Mouse (Mus musculus) intestine, embryonic 14.5 days (tissue): ENCODE results near the gene Plod3. TPM values are rescaled to one million over a fixed set of nuclear protein-coding genes. Genes with fewer than 3 reads are reported as not detected.
A peak's percentile ranks its signal among the peaks of the same experiment; 100 is the strongest.

Experiments used
- ATAC-seq: fragments of 200-750 bp; cut with Nextera tagmentation; replicated peaks from 2 replicates; pipeline ENCODE4 v1.8.0; 2017; ENCODE audit warnings: low read depth, moderate number of reproducible peaks, moderate TSS enrichment, moderate library complexity; ENCODE audit not compliant: low FRiP score, low TSS enrichment
- DNase-seq: peaks from one replicate; pipeline ENCODE4 v3.0.0-alpha.2; 2018; ENCODE audit warnings: low spot score
- H3K27ac ChIP-seq: fragments of 300-500 bp; sonication (generic); 2 replicates; pipeline ENCODE4 v1.5.1; 2014; ENCODE audit warnings: low read depth, mild to moderate bottlenecking, control low read depth
- H3K27me3 ChIP-seq: fragments of 300-500 bp; sonication (generic); replicated peaks from 2 replicates; pipeline ENCODE4 v1.6.1; 2014; ENCODE audit warnings: low read length, control low read depth; ENCODE audit not compliant: control insufficient read depth, insufficient read depth
- H3K36me3 ChIP-seq: fragments of 300-500 bp; sonication (generic); 2 replicates; pipeline ENCODE4 v1.6.1; 2014; ENCODE audit warnings: low read length, control low read depth; ENCODE audit not compliant: control insufficient read depth, insufficient read depth
- H3K4me1 ChIP-seq: fragments of 300-500 bp; sonication (generic); replicated peaks from 2 replicates; pipeline ENCODE4 v1.6.1; 2014; ENCODE audit warnings: low read length, control low read depth, mixed read lengths; ENCODE audit not compliant: control insufficient read depth, insufficient read depth
- H3K4me2 ChIP-seq: fragments of 300-500 bp; sonication (generic); 2 replicates; pipeline ENCODE4 v1.6.1; 2014; ENCODE audit warnings: low read length
- H3K4me3 ChIP-seq: fragments of 300-500 bp; sonication (generic); 2 replicates; pipeline ENCODE4 v1.5.1; 2014; ENCODE audit warnings: low read depth, low read length, control low read depth, mixed read lengths
- H3K9ac ChIP-seq: fragments of 300-500 bp; sonication (generic); 2 replicates; pipeline ENCODE4 v1.6.1; 2014; ENCODE audit warnings: mild to moderate bottlenecking, low read length
- H3K9me3 ChIP-seq: fragments of 300-500 bp; sonication (generic); 2 replicates; pipeline ENCODE4 v1.6.1; 2016; ENCODE audit warnings: low read length, control low read depth; ENCODE audit not compliant: control insufficient read depth
- WGBS: fragments of 180-500 bp; shearing (Covaris S2); extraction: QIAGEN DNeasy Blood & Tissue Kit; methylation state at CpG from one replicate; pipeline ENCODE4 v1.1.7; 2014; 5-methylcytosine and 5-hydroxymethylcytosine counted together
- polyA plus RNA-seq: library from polyadenylated mRNA; unstranded; fragments of >200 nt; fragmentation: Nextera tagmentation; extraction: Ambion mirVana; gene quantifications from 2 replicates; pipeline ENCODE4 v1.2.1, GENCODE M21; 2014

The Plod3 gene
- polyA plus RNA-seq, 1 experiment from 2014 or later = 42.0 TPM

DNA sequence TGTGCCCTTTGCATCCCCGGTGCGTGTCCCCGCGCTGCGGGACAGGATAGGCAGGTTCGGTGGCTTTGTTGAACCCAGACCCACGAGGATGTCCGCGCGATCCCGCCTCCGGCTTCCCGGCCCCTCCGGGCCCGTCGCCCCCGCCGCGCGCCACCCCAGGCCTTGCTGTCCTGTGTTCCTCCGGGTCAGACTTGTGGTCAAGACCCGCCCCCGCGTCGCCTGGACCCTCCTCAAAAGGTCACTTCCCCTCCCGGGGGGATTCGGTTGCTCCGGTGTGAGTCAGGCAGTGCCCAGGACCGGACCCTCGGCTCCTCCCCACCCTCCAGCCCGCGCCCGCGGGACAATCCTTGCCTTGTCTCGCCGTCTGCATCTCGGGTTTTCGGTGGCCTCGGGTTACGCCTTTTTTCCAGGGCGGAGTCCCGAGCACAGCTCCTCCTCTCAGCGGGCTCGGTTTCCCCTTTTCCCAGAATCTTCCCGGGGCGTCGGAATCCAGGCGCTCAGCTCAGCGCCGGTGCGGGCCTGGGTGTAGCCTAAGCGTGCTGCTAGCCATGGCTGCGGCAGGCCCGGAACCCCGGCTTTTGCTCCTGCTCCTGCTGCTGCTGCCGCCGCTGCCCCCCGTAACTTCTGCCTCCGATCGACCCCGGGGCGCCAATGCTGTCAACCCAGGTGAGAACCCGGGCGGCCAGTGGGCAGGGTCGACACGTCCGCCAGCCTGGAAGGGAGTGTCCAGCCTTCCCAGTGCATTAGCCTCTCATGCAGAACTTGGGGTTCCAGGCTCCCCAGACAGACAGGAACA, 517 bp downstream of the Plod3 start:
- no peaks in the 10 kb centered on the region for H3K27me3 ChIP-seq
- peak overlapping the region; percentile 90 for H3K27ac ChIP-seq
- H3K36me3 ChIP-seq = peaks cover 45% of the 10 kb centered on the region
- ATAC-seq (peak; percentile 63), DNase-seq (peak; percentile 92)
- no peaks in the 10 kb centered on the region for H3K9me3 ChIP-seq
- WGBS = under 1% methylated on average over 63 of the region's 67 CpGs
- H3K4me2 ChIP-seq = peak overlapping the region; percentile 66
- peak overlapping the region; percentile 66 for H3K4me3 ChIP-seq
- peaks cover 9% of the 10 kb centered on the region for H3K4me1 ChIP-seq
- H3K9ac ChIP-seq = peak overlapping the region; percentile 92

DNA sequence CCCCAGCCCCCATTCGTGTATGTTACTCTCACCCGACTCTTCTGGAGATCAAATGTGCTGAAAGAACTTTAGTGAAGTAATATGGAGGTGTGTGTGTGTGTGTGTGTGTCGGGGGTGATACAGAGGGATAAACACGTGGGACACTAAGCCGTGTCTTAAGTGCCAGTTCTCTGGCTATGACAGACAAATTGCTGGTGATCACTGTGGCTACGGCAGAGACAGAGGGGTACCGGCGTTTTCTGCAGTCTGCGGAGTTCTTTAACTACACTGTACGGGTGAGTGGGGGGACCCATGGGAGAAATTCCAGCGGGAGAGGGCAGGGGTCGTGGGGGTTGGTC, 1.1 kb downstream of the Plod3 start, which contains the start of gene Znhit1:
Znhit1 (minus strand) TSS at position 88 of the 338 bp plus-strand sequence.
- H3K27me3 ChIP-seq = no peaks in the 10 kb centered on the region
- ATAC-seq (no peak), DNase-seq (no peak)
- 1% methylated on average over 12 of the region's 12 CpGs for WGBS
- H3K36me3 ChIP-seq = peaks cover 46% of the 10 kb centered on the region
- peak within 1 kb of the TSS; percentile 66 for H3K4me2 ChIP-seq
- H3K4me1 ChIP-seq = peaks cover 9% of the 10 kb centered on the region
- peak within 1 kb of the TSS; percentile 66 for H3K4me3 ChIP-seq
- peak within 1 kb of the TSS; percentile 90 for H3K27ac ChIP-seq
- H3K9me3 ChIP-seq = no peaks in the 10 kb centered on the region
- peak within 1 kb of the TSS; percentile 92 for H3K9ac ChIP-seq

DNA sequence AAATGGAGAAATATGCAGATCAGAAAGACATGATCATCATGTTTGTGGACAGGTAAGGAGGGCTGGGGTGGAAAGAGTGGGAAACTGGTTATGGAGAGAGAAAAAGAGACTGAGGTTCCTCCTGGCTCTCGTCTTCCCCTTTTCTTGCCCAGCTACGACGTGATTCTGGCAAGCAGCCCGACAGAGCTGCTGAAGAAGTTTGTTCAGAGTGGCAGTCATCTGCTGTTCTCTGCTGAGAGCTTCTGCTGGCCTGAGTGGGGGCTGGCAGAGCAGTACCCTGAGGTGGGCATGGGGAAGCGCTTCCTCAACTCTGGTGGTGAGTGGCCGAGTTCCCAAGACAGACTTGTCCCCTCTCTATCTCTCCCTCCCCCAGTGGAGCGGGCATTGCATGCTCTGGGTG, 1.6 kb downstream of the Plod3 start:
- no peak overlapping the region for H3K27ac ChIP-seq
- 54% methylated on average over 7 of the region's 7 CpGs for WGBS
- DNase-seq (no peak), ATAC-seq (no peak)
- H3K9me3 ChIP-seq = no peaks in the 10 kb centered on the region
- H3K4me3 ChIP-seq = peak overlapping the region; percentile 66
- no peaks in the 10 kb centered on the region for H3K27me3 ChIP-seq
- H3K36me3 ChIP-seq = peaks cover 51% of the 10 kb centered on the region
- peak overlapping the region; percentile 92 for H3K9ac ChIP-seq
- peaks cover 9% of the 10 kb centered on the region for H3K4me1 ChIP-seq
- peak overlapping the region; percentile 66 for H3K4me2 ChIP-seq

DNA sequence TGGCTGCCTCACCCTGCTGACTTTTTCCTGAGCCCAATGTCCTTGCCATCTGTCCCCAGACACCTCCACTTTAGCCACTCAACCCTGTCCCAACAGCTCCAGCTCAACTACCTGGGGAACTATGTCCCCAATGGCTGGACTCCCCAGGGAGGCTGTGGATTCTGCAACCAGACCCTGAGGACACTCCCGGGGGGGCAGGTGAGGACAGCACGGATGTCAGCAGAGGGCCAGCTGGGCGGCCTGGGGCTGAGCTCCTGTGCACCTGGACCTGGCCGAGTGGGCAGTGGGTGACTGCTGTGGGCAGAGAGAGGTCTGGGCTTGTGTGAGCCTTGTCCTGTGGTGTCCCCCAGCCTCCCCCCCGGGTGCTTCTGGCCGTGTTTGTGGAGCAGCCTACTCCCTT, 3.0 kb downstream of the Plod3 start:
- Histone ChIP-seq H3K27ac (no peak overlapping the region), H3K9ac (no peak overlapping the region), H3K27me3 (no peaks in the 10 kb centered on the region), H3K36me3 (peaks cover 55% of the 10 kb centered on the region), H3K9me3 (no peaks in the 10 kb centered on the region), H3K4me2 (no peak overlapping the region), H3K4me1 (peaks cover 9% of the 10 kb centered on the region), H3K4me3 (no peak overlapping the region)
- no peak for ATAC-seq
- no peak for DNase-seq
- WGBS = 94% methylated on average over 6 of the region's 6 CpGs

DNA sequence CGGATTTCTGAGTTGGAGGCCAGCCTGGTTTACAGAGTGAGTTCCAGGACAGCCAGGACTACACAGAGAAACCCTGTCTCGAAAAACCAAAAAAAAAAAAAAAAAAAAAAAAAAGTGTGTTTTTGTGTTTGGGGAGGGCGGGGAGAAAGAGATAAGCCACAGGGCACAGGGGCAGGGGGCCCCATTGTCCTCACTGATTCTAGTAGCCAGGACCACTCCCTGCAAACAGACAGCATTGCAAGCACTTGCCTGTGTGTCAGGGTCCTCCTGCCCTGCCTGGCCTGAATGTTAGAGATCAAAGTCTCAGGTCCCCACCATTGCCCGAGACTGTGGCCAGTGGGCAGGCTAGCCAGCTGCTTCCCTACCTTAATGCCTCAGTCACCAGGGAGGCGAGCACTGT, 12.6 kb downstream of the Plod3 start:
- DNase-seq (no peak), ATAC-seq (no peak)
- 0 out of 2 replicates have a peak, but pooled peaks cover 4% of the 10 kb centered on the region for H3K4me1 ChIP-seq
- no peak overlapping the region for H3K4me3 ChIP-seq
- no peak overlapping the region for H3K27ac ChIP-seq
- H3K9me3 ChIP-seq = no peaks in the 10 kb centered on the region
- H3K4me2 ChIP-seq = no peak overlapping the region
- H3K9ac ChIP-seq = no peak overlapping the region
- 74% methylated on average over 3 of the region's 5 CpGs for WGBS
- H3K36me3 ChIP-seq = peaks cover 22% of the 10 kb centered on the region
- no peaks in the 10 kb centered on the region for H3K27me3 ChIP-seq

DNA sequence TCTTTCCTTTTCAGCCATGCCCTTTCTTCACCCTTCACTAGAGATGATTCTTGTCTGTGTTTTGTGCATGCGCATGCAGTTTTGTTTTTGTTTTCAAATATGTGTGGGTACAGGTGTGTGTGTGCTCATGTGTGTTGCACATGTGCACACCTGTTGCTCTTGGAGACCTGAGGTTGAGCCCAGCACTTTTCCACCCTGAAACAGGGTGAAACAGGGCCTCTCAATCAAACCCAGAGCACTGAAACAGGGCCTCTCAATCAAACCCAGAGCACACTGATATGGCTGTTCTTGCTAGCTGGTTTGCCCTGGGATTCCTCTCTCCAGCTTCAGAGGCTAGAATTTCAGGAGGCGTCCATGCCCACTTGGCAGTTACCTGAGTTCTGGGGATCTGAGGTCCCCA, 13.8 kb downstream of the Plod3 start:
- H3K27ac ChIP-seq = no peak overlapping the region
- no peak overlapping the region for H3K9ac ChIP-seq
- peak; percentile 63 for DNase-seq
- H3K9me3 ChIP-seq = no peaks in the 10 kb centered on the region
- 89% methylated on average over 2 of the region's 2 CpGs for WGBS
- ATAC-seq = no peak
- H3K27me3 ChIP-seq = no peaks in the 10 kb centered on the region
- H3K4me3 ChIP-seq = no peak overlapping the region
- no peak overlapping the region for H3K4me2 ChIP-seq
- H3K4me1 ChIP-seq = 0 out of 2 replicates have a peak, but pooled peaks cover 4% of the 10 kb centered on the region
- peaks cover 10% of the 10 kb centered on the region for H3K36me3 ChIP-seq

DNA sequence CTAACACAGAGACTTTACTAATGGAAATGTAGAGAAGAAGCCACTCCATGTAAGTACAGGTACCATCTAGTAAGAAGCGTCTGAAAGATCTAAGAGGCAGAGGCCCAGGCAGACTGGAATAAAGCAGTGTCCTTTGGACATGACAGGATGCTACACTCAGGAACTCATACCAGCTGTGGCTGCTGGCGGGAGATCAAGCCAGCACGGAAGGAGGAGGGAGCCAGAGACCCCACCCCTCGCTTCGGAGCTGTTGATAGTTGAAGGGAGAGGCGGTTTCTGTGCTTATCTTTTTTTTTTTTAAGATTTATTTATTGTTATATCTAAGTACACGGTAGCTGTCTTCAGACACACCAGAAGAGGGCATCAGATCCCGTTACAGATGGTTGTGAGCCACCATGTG, 20.5 kb downstream of the Plod3 start:
- WGBS = 46% methylated on average over 8 of the region's 8 CpGs

DNA sequence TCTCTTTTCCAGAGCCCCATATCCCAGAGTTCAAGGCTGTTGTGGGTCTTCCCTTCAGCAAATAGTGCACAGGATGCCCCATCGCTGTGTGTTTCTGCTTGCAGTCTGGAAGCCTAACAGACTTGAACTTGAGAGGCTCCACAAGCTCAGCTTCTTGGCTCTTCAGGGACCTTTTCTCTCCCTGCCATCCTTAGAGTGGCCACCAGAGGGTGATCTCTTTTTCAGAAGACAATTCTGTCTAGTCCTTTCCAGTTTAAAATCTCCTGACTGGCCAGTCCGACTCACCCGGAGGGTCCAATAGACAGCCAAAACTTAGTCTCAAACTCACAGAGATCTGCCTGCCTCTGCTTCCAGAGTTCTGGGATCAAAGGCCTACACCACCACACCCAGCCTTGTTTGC, 23.2 kb downstream of the Plod3 start:
- no peaks in the 10 kb centered on the region for H3K9me3 ChIP-seq
- no peaks in the 10 kb centered on the region for H3K36me3 ChIP-seq
- 37% methylated on average over 3 of the region's 3 CpGs for WGBS
- no peak overlapping the region for H3K9ac ChIP-seq
- H3K4me1 ChIP-seq = no peaks in the 10 kb centered on the region
- H3K27ac ChIP-seq = no peak overlapping the region
- peak; percentile 70 for DNase-seq
- H3K27me3 ChIP-seq = no peaks in the 10 kb centered on the region
- no peak for ATAC-seq
- H3K4me2 ChIP-seq = no peak overlapping the region
- H3K4me3 ChIP-seq = no peak overlapping the region

More for the DNA sequence above, 20.5 kb downstream of the Plod3 start:
- no peak overlapping the region for H3K27ac ChIP-seq
- H3K4me1 ChIP-seq = no peaks in the 10 kb centered on the region
- no peak overlapping the region for H3K4me3 ChIP-seq
- no peak overlapping the region for H3K9ac ChIP-seq
- H3K27me3 ChIP-seq = no peaks in the 10 kb centered on the region
- DNase-seq (no peak), ATAC-seq (no peak)
- H3K9me3 ChIP-seq = no peaks in the 10 kb centered on the region
- H3K4me2 ChIP-seq = no peak overlapping the region
- no peaks in the 10 kb centered on the region for H3K36me3 ChIP-seq

DNA sequence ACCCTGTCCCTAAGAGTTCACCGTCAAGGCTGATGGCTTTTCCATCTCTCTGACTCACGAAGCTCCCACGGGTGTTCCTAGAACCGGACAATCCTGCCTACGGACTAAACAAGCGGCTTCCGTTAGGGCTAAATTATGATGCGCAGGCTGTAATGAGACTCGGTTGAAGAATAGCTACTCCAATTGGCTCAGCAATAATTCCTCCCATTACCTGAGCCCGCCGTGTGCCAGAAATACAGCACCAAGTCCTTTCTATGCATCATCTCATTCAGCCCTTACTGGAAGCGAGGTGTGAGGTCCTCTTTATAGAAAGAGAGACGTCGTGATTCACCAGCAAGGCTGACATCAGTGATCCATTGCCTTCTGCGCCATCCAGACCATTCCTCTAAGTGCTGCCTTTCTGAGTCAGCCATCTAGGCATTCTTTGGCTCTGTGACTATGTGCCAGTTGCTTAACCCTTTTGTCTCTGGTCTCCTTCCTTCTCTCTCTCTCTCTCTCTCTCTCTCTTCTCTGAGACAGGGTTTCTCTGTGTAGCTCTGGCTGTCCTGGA, 25.7 kb downstream of the Plod3 start:
- H3K4me2 ChIP-seq = no peak overlapping the region
- WGBS = 66% methylated on average over 15 of the region's 15 CpGs
- H3K4me1 ChIP-seq = no peaks in the 10 kb centered on the region
- ATAC-seq (no peak), DNase-seq (no peak)
- H3K27ac ChIP-seq = no peak overlapping the region
- no peaks in the 10 kb centered on the region for H3K36me3 ChIP-seq
- H3K9ac ChIP-seq = no peak overlapping the region
- H3K4me3 ChIP-seq = no peak overlapping the region
- H3K9me3 ChIP-seq = no peaks in the 10 kb centered on the region
- no peaks in the 10 kb centered on the region for H3K27me3 ChIP-seq
